In the genomic region with DNA sequence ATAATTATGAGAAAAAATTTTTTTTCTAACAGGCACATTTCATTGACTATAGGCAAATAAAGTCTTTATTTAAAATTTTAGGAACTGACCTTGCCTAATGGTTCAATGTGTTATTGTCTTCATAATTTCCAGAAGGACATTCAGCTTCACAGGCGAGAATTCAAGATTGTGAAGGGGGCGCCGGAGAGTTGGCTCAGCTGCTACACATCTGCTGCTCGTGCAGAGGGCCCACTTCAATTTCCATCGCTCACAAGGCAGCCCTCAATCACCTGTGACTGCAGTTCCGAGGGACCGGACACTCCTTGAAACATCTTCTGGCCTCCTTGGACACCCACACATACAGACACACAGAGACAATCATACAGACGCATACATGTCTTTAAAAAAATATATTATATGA, we compare ENCODE assay signal across 16 mouse cellular contexts.
"Had no signal": no experiment of that assay in that cellular context is flagged by ENCODE, and none has a peak within 500 bp of the region (broad histone marks: within the 10 kb centered on the region; RNA-seq: fewer than 3 reads in every experiment).

No protein-coding gene starts in this region.

- H3K27me3 ChIP-seq: limb, embryonic 12.5 days; limb, embryonic 15.5 days; lung, embryonic 15.5 days had no signal

- H3K9me3 ChIP-seq: kidney, embryonic 15.5 days; limb, embryonic 12.5 days; limb, embryonic 15.5 days; lung, embryonic 15.5 days had no signal

- H3K4me1 ChIP-seq: kidney, embryonic 15.5 days; limb, embryonic 12.5 days; limb, embryonic 15.5 days had no signal

- H3K9ac ChIP-seq: kidney, embryonic 15.5 days; limb, embryonic 12.5 days; limb, embryonic 15.5 days; liver, embryonic 14.5 days; liver, postnatal 0 days; lung, embryonic 15.5 days had no signal

- H3K4me2 ChIP-seq: kidney, embryonic 15.5 days; limb, embryonic 12.5 days; limb, embryonic 15.5 days; liver, embryonic 11.5 days; lung, embryonic 15.5 days; midbrain, embryonic 11.5 days had no signal

- DNase-seq: kidney, adult 11 months; kidney, adult 8-10 months; kidney, postnatal 10 days; kidney, postnatal 4 days; left cerebral cortex, postnatal 4 days; liver, postnatal 0 days; lung, postnatal 14 days; lung, postnatal 4 days; midbrain, embryonic 14.5 days had no signal

- H3K4me3 ChIP-seq: kidney, embryonic 15.5 days; limb, embryonic 12.5 days; limb, embryonic 15.5 days; lung, embryonic 15.5 days had no signal

- ATAC-seq: liver, postnatal 0 days had no signal

- H3K27ac ChIP-seq: kidney, embryonic 15.5 days; limb, embryonic 12.5 days; limb, embryonic 15.5 days; liver, embryonic 14.5 days; lung, embryonic 15.5 days had no signal

- H3K36me3 ChIP-seq: kidney, embryonic 15.5 days; limb, embryonic 12.5 days; limb, embryonic 15.5 days; lung, embryonic 15.5 days had no signal
